ENCODE assay signal across 10 mouse cellular contexts in genomic region chr11:4299735-4300474, GRCm38 (mm10). TPM values are rescaled to one million over a fixed set of nuclear protein-coding genes. Genes with fewer than 3 reads are reported as not detected.
DNase-seq lines count a peak whose midpoint lies in the region; ATAC-seq lines count a peak whose summit lies in the region.
"Had no signal": no experiment of that assay in that cellular context is flagged by ENCODE, and none has a peak within 500 bp of the region (broad histone marks: within the 10 kb centered on the region; RNA-seq: fewer than 3 reads in every experiment).

No protein-coding gene starts in this region.

- DNase-seq in adrenal gland, postnatal 14 days = peak; percentile 49
- no peak for DNase-seq in adrenal gland, adult 8-10 months
- peak; percentile 87 for DNase-seq in 3134 (ENCODE audit: extremely low read depth, insufficient read length, low spot score)
- DNase-seq in gastrocnemius, adult 18-20 months (ENCODE audit: low spot score) = peak; percentile 72
- DNase-seq in spleen, postnatal 36 days (ENCODE audit: low spot score in 2 of 2) = no peak
- DNase-seq in right cerebral cortex, postnatal 14 days = no peak
- no peak for DNase-seq in urinary bladder, postnatal 10 days (ENCODE audit: low spot score)

- 59% methylated on average over 14 of the region's 14 CpGs for WGBS in heart, embryonic 15.5 days

- H3K4me2 ChIP-seq in heart, embryonic 15.5 days = 0 out of 2 replicates have a peak overlapping the region, but pooled peaks have one; percentile 16
- H3K4me2 ChIP-seq: embryonic facial prominence, embryonic 12.5 days had no signal

- ATAC-seq in heart, embryonic 15.5 days (replicated peaks; ENCODE audit: insufficient number of reproducible peaks, insufficient read depth, low FRiP score, low read depth) = no peak

- no peaks in the 10 kb centered on the region for H3K9me3 ChIP-seq in heart, embryonic 15.5 days (replicated peaks)
- H3K9me3 ChIP-seq: embryonic facial prominence, embryonic 12.5 days had no signal

- H3K9ac ChIP-seq in heart, embryonic 15.5 days = no peak overlapping the region
- H3K9ac ChIP-seq: embryonic facial prominence, embryonic 12.5 days had no signal

- H3K36me3 ChIP-seq in heart, embryonic 15.5 days = no peaks in the 10 kb centered on the region
- H3K36me3 ChIP-seq: embryonic facial prominence, embryonic 12.5 days had no signal

- H3K27me3 ChIP-seq in heart, embryonic 15.5 days = no peaks in the 10 kb centered on the region
- H3K27me3 ChIP-seq: embryonic facial prominence, embryonic 12.5 days had no signal

- H3K27ac ChIP-seq in heart, embryonic 15.5 days = 0 out of 2 replicates have a peak overlapping the region, but pooled peaks have one; percentile 43
- H3K27ac ChIP-seq: embryonic facial prominence, embryonic 12.5 days had no signal

- peaks cover 80% of the 10 kb centered on the region for H3K4me1 ChIP-seq in heart, embryonic 15.5 days (replicated peaks)

- H3K4me3 ChIP-seq in heart, embryonic 15.5 days = no peak overlapping the region
- H3K4me3 ChIP-seq: embryonic facial prominence, embryonic 12.5 days had no signal

RNA-seq across cellular contexts. Expression of gene Lif, which starts 42.5 kb away (rescaled TPM):
- total RNA-seq in adrenal gland, postnatal 14 days (2021) = 0.44 and 0.90 TPM in 2 replicates
- 1 to 10 TPM in 1 of 4 experiments, under 1 TPM in 2, not detected in 1; 0.15 to 1.0 (median 0.34) TPM for total RNA-seq in adrenal gland, adult 8-10 months (2022)
- total RNA-seq in gastrocnemius, adult 18-20 months (2021) = under 1 TPM; 0.11 to 0.21 TPM
- 0.23 and 0.55 TPM in 2 replicates for polyA plus RNA-seq in heart, embryonic 15.5 days (2015; fragmentation: Nextera tagmentation; extraction: Ambion mirVana)
- polyA plus RNA-seq: liver, embryonic 16.5 days had no signal

Comparison
In these comparisons a context has a peak if more than half of its experiments do, and no peak if none do; other contexts are left out.
1. DNase-seq: peak in adrenal gland, postnatal 14 days (single experiment), 3134 (single experiment) and gastrocnemius, adult 18-20 months (single experiment); none in adrenal gland, adult 8-10 months (single experiment), spleen, postnatal 36 days (0 of 2), right cerebral cortex, postnatal 14 days (single experiment) and urinary bladder, postnatal 10 days (single experiment).